Mouse (Mus musculus): ENCODE measurements around the gene Hoxa5. TPM values are rescaled to one million over a fixed set of nuclear protein-coding genes. Genes with fewer than 3 reads are reported as not detected.

Gene Hoxa5
- polyA plus RNA-seq, 1 experiment from 2014 or later, result 11.0 TPM

DNA sequence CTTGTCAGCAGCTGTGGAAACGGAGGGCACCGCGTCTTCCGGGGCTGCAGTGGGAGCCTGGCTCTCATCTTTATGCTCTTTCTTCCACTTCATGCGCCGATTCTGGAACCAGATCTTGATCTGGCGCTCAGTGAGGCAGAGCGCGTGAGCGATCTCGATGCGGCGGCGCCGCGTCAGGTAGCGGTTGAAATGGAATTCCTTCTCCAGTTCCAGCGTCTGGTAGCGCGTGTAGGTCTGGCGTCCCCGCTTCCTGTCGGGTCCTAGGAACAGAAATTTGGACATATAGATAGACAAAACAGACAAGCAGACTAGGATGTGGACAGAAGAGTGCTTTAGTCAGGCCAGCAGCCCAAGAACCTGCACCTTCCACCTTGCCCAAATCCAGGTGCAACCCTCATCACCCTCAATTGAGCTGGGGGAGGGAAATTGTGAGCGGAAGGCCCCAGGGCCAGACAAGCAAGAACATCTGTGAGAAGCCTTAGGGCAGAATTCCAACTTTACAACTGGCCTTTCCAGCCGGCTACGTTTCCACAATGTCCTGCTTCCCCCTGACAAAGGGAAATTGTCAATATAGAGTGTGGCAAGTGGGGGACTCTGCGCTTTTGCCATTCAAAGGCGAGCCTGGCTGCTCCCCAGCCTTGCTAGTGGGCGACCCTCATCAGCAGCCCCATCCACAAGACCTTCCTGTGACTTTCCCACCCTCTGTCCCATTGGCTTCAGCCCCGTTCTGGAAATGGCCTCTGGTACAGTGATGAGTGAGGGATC, 11.6 kb upstream of the Hoxa5 start:
- ATAC-seq (ENCODE audit: insufficient number of reproducible peaks, low FRiP score, low TSS enrichment, low read depth) (no peak), DNase-seq (ENCODE audit: low spot score) (peak; percentile 75)
- peak overlapping the region; percentile 87 for H3K4me3 ChIP-seq (ENCODE audit: low read depth, low read length)
- H3K27me3 ChIP-seq (ENCODE audit: control insufficient read depth, insufficient read depth, low read length), result no peaks in the 10 kb centered on the region
- H3K9me3 ChIP-seq (ENCODE audit: control insufficient read depth, low read length), result no peaks in the 10 kb centered on the region
- WGBS, result under 1% methylated on average over 30 of the region's 30 CpGs
- peaks cover 54% of the 10 kb centered on the region for H3K4me1 ChIP-seq (ENCODE audit: control insufficient read depth, insufficient read depth, low read length)
- peak overlapping the region; percentile 98 for H3K27ac ChIP-seq (replicated peaks; ENCODE audit: low read depth, low read length)
- no peaks in the 10 kb centered on the region for H3K36me3 ChIP-seq (ENCODE audit: control insufficient read depth, insufficient read depth, low read length)
- peak overlapping the region; percentile 89 for H3K4me2 ChIP-seq (ENCODE audit: low read depth, severe bottlenecking)
- H3K9ac ChIP-seq (ENCODE audit: low read length), result peak overlapping the region; percentile 86

DNA sequence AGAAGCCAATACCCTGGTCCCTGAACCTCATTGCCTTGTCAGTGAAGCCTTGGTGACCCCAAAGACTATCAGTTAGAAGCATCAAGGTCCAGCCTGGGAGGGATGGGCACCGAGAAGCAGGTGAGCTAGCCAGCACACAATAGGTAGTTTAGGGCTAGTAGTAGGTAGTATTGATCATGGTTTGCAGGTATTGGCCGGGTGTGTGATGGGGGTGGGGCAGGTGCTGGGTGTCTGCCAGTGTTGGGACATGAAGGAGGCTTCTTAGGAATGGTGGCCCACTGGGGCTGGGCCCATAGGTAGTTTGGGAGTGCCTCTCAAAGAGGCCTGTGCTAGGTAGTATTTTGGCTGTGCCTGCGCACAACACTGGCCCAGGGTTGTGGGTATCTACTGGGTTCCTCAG, 10.7 kb upstream of the Hoxa5 start:
- Histone ChIP-seq H3K9me3 (ENCODE audit: control insufficient read depth, low read length) (no peaks in the 10 kb centered on the region), H3K4me2 (ENCODE audit: low read depth, severe bottlenecking) (peak overlapping the region; percentile 89; the same call in 1 of the 2 replicates), H3K36me3 (ENCODE audit: control insufficient read depth, insufficient read depth, low read length) (no peaks in the 10 kb centered on the region), H3K4me3 (ENCODE audit: low read depth, low read length) (no peak overlapping the region), H3K4me1 (ENCODE audit: control insufficient read depth, insufficient read depth, low read length) (peaks cover 53% of the 10 kb centered on the region), H3K27ac (replicated peaks; ENCODE audit: low read depth, low read length) (no peak overlapping the region), H3K9ac (ENCODE audit: low read length) (no peak overlapping the region), H3K27me3 (ENCODE audit: control insufficient read depth, insufficient read depth, low read length) (no peaks in the 10 kb centered on the region)
- ATAC-seq (ENCODE audit: insufficient number of reproducible peaks, low FRiP score, low TSS enrichment, low read depth) (no peak), DNase-seq (ENCODE audit: low spot score) (no peak)
- WGBS, result 20% methylated on average over 3 of the region's 3 CpGs

DNA sequence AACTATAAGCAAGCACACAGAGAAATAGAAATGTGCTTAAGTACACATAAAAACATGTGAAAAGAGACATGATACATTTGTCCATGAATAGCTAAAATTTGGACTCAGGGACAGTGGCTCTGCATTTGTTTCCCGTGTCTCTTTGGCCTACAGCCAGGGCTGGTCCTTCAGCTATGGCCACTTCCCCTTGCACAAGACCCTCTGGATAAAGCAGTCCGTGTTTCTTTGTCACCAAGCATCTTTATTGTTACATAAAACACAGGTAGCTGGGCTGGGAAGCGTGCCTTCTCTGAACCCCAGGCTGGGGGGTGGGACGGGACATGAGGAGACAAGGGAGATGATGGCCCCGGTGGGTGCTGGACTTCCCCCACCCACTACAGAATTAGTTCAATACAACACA, 9.9 kb upstream of the Hoxa5 start:
- Histone ChIP-seq H3K4me2 (ENCODE audit: low read depth, severe bottlenecking) (peak overlapping the region; percentile 95), H3K9me3 (ENCODE audit: control insufficient read depth, low read length) (no peaks in the 10 kb centered on the region), H3K27me3 (ENCODE audit: control insufficient read depth, insufficient read depth, low read length) (no peaks in the 10 kb centered on the region), H3K36me3 (ENCODE audit: control insufficient read depth, insufficient read depth, low read length) (no peaks in the 10 kb centered on the region), H3K4me1 (ENCODE audit: control insufficient read depth, insufficient read depth, low read length) (peaks cover 54% of the 10 kb centered on the region), H3K4me3 (ENCODE audit: low read depth, low read length) (0 out of 2 replicates have a peak overlapping the region, but pooled peaks have one; percentile 5), H3K9ac (ENCODE audit: low read length) (0 out of 2 replicates have a peak overlapping the region, but pooled peaks have one; percentile 37), H3K27ac (replicated peaks; ENCODE audit: low read depth, low read length) (no peak overlapping the region)
- DNase-seq (ENCODE audit: low spot score), result no peak
- WGBS, result 14% methylated on average over 5 of the region's 5 CpGs
- no peak for ATAC-seq (ENCODE audit: insufficient number of reproducible peaks, low FRiP score, low TSS enrichment, low read depth)

DNA sequence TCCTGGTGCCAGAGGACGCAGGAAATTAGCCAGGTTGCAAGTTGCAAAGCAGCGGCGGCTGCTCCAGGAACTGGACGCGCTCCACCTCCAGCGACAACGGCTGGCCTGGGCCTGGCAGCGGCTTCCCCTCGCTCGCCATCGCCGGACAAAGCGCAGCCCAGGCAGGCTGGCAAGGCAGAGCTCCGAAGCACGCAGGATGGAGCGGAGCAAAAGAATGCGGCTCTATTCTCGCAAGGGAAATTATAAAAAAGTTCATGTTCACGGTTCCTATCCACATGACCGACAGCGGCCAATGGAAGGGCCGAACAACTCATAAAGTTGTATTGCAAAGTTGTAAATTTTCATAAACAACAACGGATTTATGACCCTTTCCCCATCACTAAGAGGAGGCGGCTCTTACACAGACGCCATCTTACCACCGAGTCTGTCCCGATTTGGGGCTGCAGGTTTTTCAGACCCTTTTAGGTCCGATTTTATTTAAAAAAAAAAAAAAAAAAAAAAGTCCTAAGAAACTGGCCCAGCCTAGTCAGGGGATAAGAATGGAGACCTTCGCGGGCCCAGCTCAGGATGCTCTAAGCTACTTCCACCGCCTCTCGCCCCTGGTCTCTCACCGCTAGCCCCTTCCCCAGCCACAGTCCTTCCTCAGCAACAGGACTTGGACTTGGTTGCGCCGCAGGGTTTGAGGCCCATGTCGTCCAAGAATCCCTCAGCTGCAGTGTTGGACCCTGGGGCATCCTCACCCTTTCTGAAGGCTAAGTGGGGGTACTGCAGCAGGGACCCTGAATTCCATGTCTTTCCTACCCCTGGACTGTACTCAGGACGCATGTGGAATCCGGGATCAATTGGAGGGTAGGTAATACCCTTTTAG, 9.0 kb upstream of the Hoxa5 start, which contains the start of the genes Hoxa3 and Gm28308:
TSS of gene Hoxa3 (minus strand) at position 218 of the 868 bp plus-strand sequence.
TSS of gene Gm28308 (minus strand) at position 221 of the 868 bp plus-strand sequence.
- ATAC-seq (ENCODE audit: insufficient number of reproducible peaks, low FRiP score, low TSS enrichment, low read depth), result peak; percentile 69
- H3K27me3 ChIP-seq (ENCODE audit: control insufficient read depth, insufficient read depth, low read length), result no peaks in the 10 kb centered on the region
- H3K4me2 ChIP-seq (ENCODE audit: low read depth, severe bottlenecking), result peak within 1 kb of the TSS; percentile 95
- 1% methylated on average over 38 of the region's 38 CpGs for WGBS
- DNase-seq (ENCODE audit: low spot score), result peak; percentile 86
- no peaks in the 10 kb centered on the region for H3K9me3 ChIP-seq (ENCODE audit: control insufficient read depth, low read length)
- peak within 1 kb of the TSS; percentile 93 for H3K9ac ChIP-seq (ENCODE audit: low read length)
- no peaks in the 10 kb centered on the region for H3K36me3 ChIP-seq (ENCODE audit: control insufficient read depth, insufficient read depth, low read length)
- peaks cover 53% of the 10 kb centered on the region for H3K4me1 ChIP-seq (ENCODE audit: control insufficient read depth, insufficient read depth, low read length)
- peak within 1 kb of the TSS; percentile 93 for H3K27ac ChIP-seq (replicated peaks; ENCODE audit: low read depth, low read length)
- peak within 1 kb of the TSS; percentile 70 for H3K4me3 ChIP-seq (ENCODE audit: low read depth, low read length)

DNA sequence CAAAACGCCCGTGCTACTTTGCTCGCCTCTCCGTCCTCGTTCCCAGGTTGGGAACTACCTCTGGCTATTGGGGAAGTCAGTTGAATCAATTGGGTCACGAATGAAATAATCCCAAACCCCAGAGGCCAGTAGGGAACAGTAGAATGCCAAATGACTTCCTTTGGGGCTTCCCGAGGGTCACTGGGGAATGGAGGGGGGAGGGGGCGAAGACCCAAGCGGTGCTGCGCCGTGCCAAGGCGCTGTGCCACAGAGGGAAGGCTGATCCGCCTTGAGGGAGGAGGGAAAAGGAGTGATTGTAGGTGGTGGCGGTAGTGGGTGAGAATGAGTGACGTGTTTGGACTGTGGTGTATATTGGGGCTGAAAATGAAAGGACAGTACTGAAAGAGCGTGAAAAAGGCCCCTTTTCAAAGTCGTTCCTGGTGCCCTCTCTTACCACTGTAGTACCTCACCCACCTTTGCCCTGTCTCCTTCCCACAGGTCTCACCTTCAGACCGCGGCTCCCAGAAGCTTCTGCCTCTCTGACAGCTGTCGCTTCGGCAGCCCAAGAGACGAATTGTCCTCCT, 8.2 kb upstream of the Hoxa5 start:
- ATAC-seq (ENCODE audit: insufficient number of reproducible peaks, low FRiP score, low TSS enrichment, low read depth) (no peak), DNase-seq (ENCODE audit: low spot score) (peak; percentile 66)
- under 1% methylated on average over 22 of the region's 22 CpGs for WGBS
- Histone ChIP-seq H3K36me3 (ENCODE audit: control insufficient read depth, insufficient read depth, low read length) (no peaks in the 10 kb centered on the region), H3K4me3 (ENCODE audit: low read depth, low read length) (peak overlapping the region; percentile 70), H3K4me1 (ENCODE audit: control insufficient read depth, insufficient read depth, low read length) (peaks cover 51% of the 10 kb centered on the region), H3K27ac (replicated peaks; ENCODE audit: low read depth, low read length) (peak overlapping the region; percentile 93), H3K27me3 (ENCODE audit: control insufficient read depth, insufficient read depth, low read length) (no peaks in the 10 kb centered on the region), H3K9me3 (ENCODE audit: control insufficient read depth, low read length) (no peaks in the 10 kb centered on the region), H3K4me2 (ENCODE audit: low read depth, severe bottlenecking) (peak overlapping the region; percentile 95), H3K9ac (ENCODE audit: low read length) (peak overlapping the region; percentile 93)

DNA sequence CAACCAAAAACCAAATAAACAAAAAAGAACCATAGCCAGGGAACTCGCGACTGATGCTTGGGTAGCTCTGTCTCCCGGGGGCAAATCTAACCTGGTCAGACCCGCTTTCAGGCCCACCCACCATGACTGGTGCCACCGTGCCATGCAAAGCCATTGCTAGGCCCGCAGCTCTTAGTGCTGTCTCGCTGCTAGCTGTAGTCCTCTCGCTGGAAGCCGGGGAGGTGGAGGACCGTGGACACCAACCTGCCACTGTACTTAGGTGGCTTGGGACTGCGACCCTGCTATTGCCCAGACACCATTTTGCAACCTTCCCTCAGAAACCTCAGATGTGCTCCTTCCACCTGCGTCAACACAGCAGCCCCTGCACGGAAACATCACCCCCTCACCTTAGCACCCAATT, 7.6 kb upstream of the Hoxa5 start:
- Histone ChIP-seq H3K4me3 (ENCODE audit: low read depth, low read length) (peak overlapping the region; percentile 70), H3K9ac (ENCODE audit: low read length) (peak overlapping the region; percentile 93), H3K27ac (replicated peaks; ENCODE audit: low read depth, low read length) (peak overlapping the region; percentile 93), H3K4me1 (ENCODE audit: control insufficient read depth, insufficient read depth, low read length) (peaks cover 57% of the 10 kb centered on the region), H3K36me3 (ENCODE audit: control insufficient read depth, insufficient read depth, low read length) (no peaks in the 10 kb centered on the region), H3K4me2 (ENCODE audit: low read depth, severe bottlenecking) (peak overlapping the region; percentile 95), H3K27me3 (ENCODE audit: control insufficient read depth, insufficient read depth, low read length) (no peaks in the 10 kb centered on the region), H3K9me3 (ENCODE audit: control insufficient read depth, low read length) (no peaks in the 10 kb centered on the region)
- no peak for ATAC-seq (ENCODE audit: insufficient number of reproducible peaks, low FRiP score, low TSS enrichment, low read depth)
- WGBS, result 1% methylated on average over 13 of the region's 13 CpGs
- no peak for DNase-seq (ENCODE audit: low spot score)

DNA sequence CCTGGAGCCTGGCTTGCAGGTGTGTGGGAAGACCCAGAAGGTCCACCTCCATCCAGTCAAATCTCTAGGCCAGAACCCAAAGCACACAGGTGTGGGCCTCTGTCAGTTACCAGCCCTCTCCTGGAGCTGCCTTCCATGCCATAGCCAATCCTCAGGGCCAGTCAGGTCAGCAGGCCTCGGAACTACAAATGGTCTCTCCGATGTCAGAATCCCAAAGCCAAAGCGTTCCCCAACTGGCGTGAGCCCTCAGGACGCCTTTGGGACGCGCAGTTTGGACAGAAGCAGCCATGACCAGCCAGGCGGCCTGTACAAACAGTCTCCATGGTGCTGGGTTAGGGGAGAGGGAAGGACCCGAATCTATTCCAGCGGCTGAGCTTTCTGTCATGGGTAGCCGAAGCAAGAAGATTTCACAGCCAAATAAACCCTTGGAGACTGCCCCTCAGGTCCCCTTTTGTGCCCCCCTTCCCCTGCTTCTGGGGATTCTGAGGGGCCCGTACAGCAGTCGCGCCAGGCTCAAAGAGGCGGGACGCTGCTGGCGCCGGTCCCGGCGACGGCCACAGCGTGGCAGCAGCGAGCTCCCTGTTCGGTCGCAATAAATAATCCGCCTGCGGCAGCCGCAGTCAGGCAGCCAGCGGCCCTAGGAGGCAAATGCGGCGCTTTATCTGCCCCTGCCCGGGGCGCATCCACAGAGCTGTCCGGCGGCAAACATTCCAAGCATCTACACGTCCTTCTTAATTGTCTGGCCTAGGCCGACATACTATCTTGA, 7.0 kb upstream of the Hoxa5 start:
- peak overlapping the region; percentile 70 for H3K4me3 ChIP-seq (ENCODE audit: low read depth, low read length)
- H3K27me3 ChIP-seq (ENCODE audit: control insufficient read depth, insufficient read depth, low read length), result no peaks in the 10 kb centered on the region
- peaks cover 63% of the 10 kb centered on the region for H3K4me1 ChIP-seq (ENCODE audit: control insufficient read depth, insufficient read depth, low read length)
- H3K4me2 ChIP-seq (ENCODE audit: low read depth, severe bottlenecking), result peak overlapping the region; percentile 95
- H3K27ac ChIP-seq (replicated peaks; ENCODE audit: low read depth, low read length), result peak overlapping the region; percentile 93
- H3K36me3 ChIP-seq (ENCODE audit: control insufficient read depth, insufficient read depth, low read length), result no peaks in the 10 kb centered on the region
- peak; percentile 92 for DNase-seq (ENCODE audit: low spot score)
- peak; percentile 27; the same call in 1 of the 2 replicates for ATAC-seq (ENCODE audit: insufficient number of reproducible peaks, low FRiP score, low TSS enrichment, low read depth)
- H3K9ac ChIP-seq (ENCODE audit: low read length), result peak overlapping the region; percentile 93
- WGBS, result under 1% methylated on average over 37 of the region's 37 CpGs
- no peaks in the 10 kb centered on the region for H3K9me3 ChIP-seq (ENCODE audit: control insufficient read depth, low read length)
